Mouse (Mus musculus): Measurements from ENCODE around the gene Cep89. TPM values are rescaled to one million over a fixed set of nuclear protein-coding genes. Genes with fewer than 3 reads are reported as not detected.

Cep89 gene
- polyA plus RNA-seq, 1 experiment, result 14.7 TPM

DNA sequence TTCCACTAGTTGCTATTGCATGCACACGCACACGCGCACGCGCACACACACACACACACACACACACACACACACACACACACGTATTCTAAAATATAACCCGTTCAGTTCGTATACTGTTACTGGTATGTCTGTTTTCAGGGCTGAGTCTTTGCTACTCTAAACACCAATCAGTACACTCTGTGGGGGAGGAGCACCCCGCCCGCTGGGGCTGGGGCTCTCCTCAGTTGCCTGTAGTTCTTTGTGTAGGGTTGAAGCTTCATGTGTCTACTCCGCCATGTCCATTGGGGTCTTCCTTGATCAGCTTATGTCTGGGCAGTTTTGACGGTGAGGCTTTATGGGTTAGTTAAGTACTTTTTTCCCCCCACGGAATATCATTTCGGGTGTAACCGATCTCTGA, 43.5 kb upstream of the Cep89 start:
- H3K4me3 ChIP-seq, result no peak overlapping the region
- TF ChIP-seq MYOG (IDR thresholded peaks at IDR 0.05; ENCODE audit: control insufficient read depth in 1 of 3, insufficient read depth in 1 of 3, insufficient read length in 2 of 3, low read depth in 2 of 3) (no peak), POLR2AphosphoS2 (IDR thresholded peaks at IDR 0.05; ENCODE audit: insufficient read length, low read depth) (no peak), TCF3 (IDR thresholded peaks at IDR 0.05; ENCODE audit: insufficient read length, low read depth) (no peak), E2F4 (IDR thresholded peaks at IDR 0.05; ENCODE audit: insufficient read depth) (no peak)

DNA sequence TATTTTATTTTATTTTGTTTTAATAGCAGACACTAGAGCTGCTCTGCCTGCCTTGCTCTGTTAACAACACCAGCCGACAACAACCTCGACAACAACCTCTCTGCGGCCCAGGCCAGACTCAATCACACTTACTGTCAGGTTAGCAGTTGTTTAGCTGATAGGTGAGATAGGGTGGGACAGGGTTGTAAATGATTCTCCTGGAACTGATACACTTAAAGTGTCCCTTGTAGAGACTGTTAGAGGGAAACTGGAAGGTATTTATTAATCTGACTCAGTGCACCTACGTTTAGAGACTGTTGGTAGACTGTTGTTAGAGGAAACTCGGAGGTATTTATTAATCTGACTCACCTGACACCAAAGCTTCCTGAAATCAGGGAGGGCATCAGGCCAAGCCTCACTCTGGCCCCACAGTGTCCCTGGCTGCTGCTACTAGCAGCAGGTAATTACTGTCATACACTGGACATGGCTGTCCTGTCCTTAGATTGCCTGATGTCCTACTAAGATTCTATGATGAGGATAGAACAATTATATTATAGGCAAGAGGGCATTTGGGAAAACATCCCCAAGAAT, 41.4 kb upstream of the Cep89 start:
- Histone ChIP-seq H3K36me3 (ENCODE audit: control insufficient read depth, insufficient read depth) (no peaks in the 10 kb centered on the region), H3K4me2 (ENCODE audit: low read depth) (no peak overlapping the region)

More for the DNA sequence above, 43.5 kb upstream of the Cep89 start:
- no peaks in the 10 kb centered on the region for H3K79me2 ChIP-seq (ENCODE audit: control insufficient read depth, insufficient read depth)
- no peaks in the 10 kb centered on the region for H3K27me3 ChIP-seq (ENCODE audit: control insufficient read depth, insufficient read depth, insufficient read length)
- no peaks in the 10 kb centered on the region for H3K36me3 ChIP-seq (ENCODE audit: control insufficient read depth, insufficient read depth)
- no peak overlapping the region for H3K4me2 ChIP-seq (ENCODE audit: low read depth)
- no peak overlapping the region for H3ac ChIP-seq (ENCODE audit: control insufficient read depth, insufficient read length)

GRCm38 (mm10) chr7:35357621-35358020, 39.2 kb upstream of the Cep89 start:
- H3K27me3 ChIP-seq (ENCODE audit: control insufficient read depth, insufficient read depth, insufficient read length), result no peaks in the 10 kb centered on the region
- no peak overlapping the region for H3ac ChIP-seq (ENCODE audit: control insufficient read depth, insufficient read length)
- no peaks in the 10 kb centered on the region for H3K79me2 ChIP-seq (ENCODE audit: control insufficient read depth, insufficient read depth)
- H3K36me3 ChIP-seq (ENCODE audit: control insufficient read depth, insufficient read depth), result no peaks in the 10 kb centered on the region
- no peak overlapping the region for H3K4me3 ChIP-seq
- TF ChIP-seq CEBPB (IDR thresholded peaks at IDR 0.05; ENCODE audit: insufficient read depth, poor library complexity, severe bottlenecking), result no peak
- no peak for TF ChIP-seq POLR2A (IDR thresholded peaks at IDR 0.05; ENCODE audit: insufficient read length, low read depth)
- no peak for TF ChIP-seq TCF3 (IDR thresholded peaks at IDR 0.05; ENCODE audit: insufficient read length, low read depth)
- no peak for TF ChIP-seq SRF (IDR thresholded peaks at IDR 0.05; ENCODE audit: control insufficient read depth, insufficient read length, low read depth)
- TF ChIP-seq MAX (IDR thresholded peaks at IDR 0.05; ENCODE audit: low read depth), result no peak
- TF ChIP-seq USF1 (IDR thresholded peaks at IDR 0.05; ENCODE audit: low read depth), result no peak
- no peak for TF ChIP-seq MYOD1 (IDR thresholded peaks at IDR 0.05; ENCODE audit: control insufficient read depth in 1 of 3, insufficient read length in 2 of 3, low read depth in 2 of 3)
- TF ChIP-seq TCF12 (IDR thresholded peaks at IDR 0.05; ENCODE audit: insufficient read depth, poor library complexity, severe bottlenecking), result no peak
- no peak for TF ChIP-seq MYOG (IDR thresholded peaks at IDR 0.05; ENCODE audit: control insufficient read depth in 1 of 3, insufficient read depth in 1 of 3, insufficient read length in 2 of 3, low read depth in 2 of 3)
- TF ChIP-seq E2F4 (IDR thresholded peaks at IDR 0.05; ENCODE audit: insufficient read depth), result no peak
- no peak for TF ChIP-seq POLR2AphosphoS2 (IDR thresholded peaks at IDR 0.05; ENCODE audit: insufficient read length, low read depth)
- TF ChIP-seq REST (IDR thresholded peaks at IDR 0.05; ENCODE audit: insufficient read depth, insufficient read length), result no peak
- no peak overlapping the region for H3K4me2 ChIP-seq (ENCODE audit: low read depth)

More for the DNA sequence above, 41.4 kb upstream of the Cep89 start:
- Histone ChIP-seq H3K79me2 (ENCODE audit: control insufficient read depth, insufficient read depth) (no peaks in the 10 kb centered on the region), H3K4me3 (no peak overlapping the region), H3K27me3 (ENCODE audit: control insufficient read depth, insufficient read depth, insufficient read length) (no peaks in the 10 kb centered on the region), H3ac (ENCODE audit: control insufficient read depth, insufficient read length) (no peak overlapping the region)
- TF ChIP-seq TCF12 (IDR thresholded peaks at IDR 0.05; ENCODE audit: insufficient read depth, poor library complexity, severe bottlenecking) (no peak), POLR2AphosphoS2 (IDR thresholded peaks at IDR 0.05; ENCODE audit: insufficient read length, low read depth) (no peak), REST (IDR thresholded peaks at IDR 0.05; ENCODE audit: insufficient read depth, insufficient read length) (no peak), SRF (IDR thresholded peaks at IDR 0.05; ENCODE audit: control insufficient read depth, insufficient read length, low read depth) (no peak), MAX (IDR thresholded peaks at IDR 0.05; ENCODE audit: low read depth) (no peak), MYOG (IDR thresholded peaks at IDR 0.05; ENCODE audit: control insufficient read depth in 1 of 3, insufficient read depth in 1 of 3, insufficient read length in 2 of 3, low read depth in 2 of 3) (no peak), USF1 (IDR thresholded peaks at IDR 0.05; ENCODE audit: low read depth) (no peak), CEBPB (IDR thresholded peaks at IDR 0.05; ENCODE audit: insufficient read depth, poor library complexity, severe bottlenecking) (no peak), POLR2A (IDR thresholded peaks at IDR 0.05; ENCODE audit: insufficient read length, low read depth) (no peak), E2F4 (IDR thresholded peaks at IDR 0.05; ENCODE audit: insufficient read depth) (no peak), MYOD1 (IDR thresholded peaks at IDR 0.05; ENCODE audit: control insufficient read depth in 1 of 3, insufficient read length in 2 of 3, low read depth in 2 of 3) (no peak), TCF3 (IDR thresholded peaks at IDR 0.05; ENCODE audit: insufficient read length, low read depth) (no peak)

DNA sequence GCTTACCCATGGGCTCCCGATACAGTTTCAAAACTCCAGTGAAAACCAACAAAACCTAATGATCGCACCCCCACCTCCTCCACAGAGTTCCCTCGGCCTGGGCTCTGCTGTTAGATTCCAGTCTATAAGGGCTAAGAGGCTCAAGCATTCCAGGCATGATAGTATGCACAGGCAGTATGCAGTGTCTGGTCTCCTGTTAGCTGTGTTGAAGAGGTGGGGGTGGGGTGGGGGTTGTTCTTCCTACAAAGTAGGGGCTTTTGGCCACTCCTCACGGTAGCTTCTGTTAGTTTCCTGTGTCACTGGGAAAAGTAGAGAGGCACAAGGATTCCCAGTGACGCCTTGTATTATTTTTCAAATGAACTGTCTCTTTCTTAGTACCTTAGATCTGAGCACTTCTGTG, 34.6 kb upstream of the Cep89 start:
- Histone ChIP-seq H3ac (ENCODE audit: control insufficient read depth, insufficient read length) (no peak overlapping the region), H3K4me3 (no peak overlapping the region), H3K79me2 (ENCODE audit: control insufficient read depth, insufficient read depth) (no peaks in the 10 kb centered on the region), H3K36me3 (ENCODE audit: control insufficient read depth, insufficient read depth) (no peaks in the 10 kb centered on the region), H3K27me3 (ENCODE audit: control insufficient read depth, insufficient read depth, insufficient read length) (no peaks in the 10 kb centered on the region), H3K4me2 (ENCODE audit: low read depth) (no peak overlapping the region)
- TF ChIP-seq MYOG (IDR thresholded peaks at IDR 0.05; ENCODE audit: control insufficient read depth in 1 of 3, insufficient read depth in 1 of 3, insufficient read length in 2 of 3, low read depth in 2 of 3) (no peak), CEBPB (IDR thresholded peaks at IDR 0.05; ENCODE audit: insufficient read depth, poor library complexity, severe bottlenecking) (no peak), MYOD1 (IDR thresholded peaks at IDR 0.05; ENCODE audit: control insufficient read depth in 1 of 3, insufficient read length in 2 of 3, low read depth in 2 of 3) (no peak), REST (IDR thresholded peaks at IDR 0.05; ENCODE audit: insufficient read depth, insufficient read length) (no peak), MAX (IDR thresholded peaks at IDR 0.05; ENCODE audit: low read depth) (no peak), TCF12 (IDR thresholded peaks at IDR 0.05; ENCODE audit: insufficient read depth, poor library complexity, severe bottlenecking) (no peak), SRF (IDR thresholded peaks at IDR 0.05; ENCODE audit: control insufficient read depth, insufficient read length, low read depth) (no peak), TCF3 (IDR thresholded peaks at IDR 0.05; ENCODE audit: insufficient read length, low read depth) (no peak), E2F4 (IDR thresholded peaks at IDR 0.05; ENCODE audit: insufficient read depth) (no peak), POLR2AphosphoS2 (IDR thresholded peaks at IDR 0.05; ENCODE audit: insufficient read length, low read depth) (no peak), POLR2A (IDR thresholded peaks at IDR 0.05; ENCODE audit: insufficient read length, low read depth) (no peak), USF1 (IDR thresholded peaks at IDR 0.05; ENCODE audit: low read depth) (no peak)

Data from myocyte (in vitro differentiated cells).